Mouse (Mus musculus) neural tube, embryonic 14.5 days (tissue): ENCODE results near the gene Nr4a2. TPM values are rescaled to one million over a fixed set of nuclear protein-coding genes. Genes with fewer than 3 reads are reported as not detected.

Source experiments
- polyA plus RNA-seq: library from polyadenylated mRNA; unstranded; fragments of >200 nt; fragmentation: Nextera tagmentation; extraction: Ambion mirVana; gene quantifications from 2 replicates; pipeline ENCODE4 v1.2.1, GENCODE M21; 2014

The Nr4a2 gene
- polyA plus RNA-seq, 1 experiment from 2014 or later: 24.7 TPM

Other genes starting within 250 kb of the Nr4a2 start
- 21.1 and 22.5 TPM in 2 replicates for gene Gpd2, start 113.6 kb upstream of the Nr4a2 start, polyA plus RNA-seq